In the genomic region with DNA sequence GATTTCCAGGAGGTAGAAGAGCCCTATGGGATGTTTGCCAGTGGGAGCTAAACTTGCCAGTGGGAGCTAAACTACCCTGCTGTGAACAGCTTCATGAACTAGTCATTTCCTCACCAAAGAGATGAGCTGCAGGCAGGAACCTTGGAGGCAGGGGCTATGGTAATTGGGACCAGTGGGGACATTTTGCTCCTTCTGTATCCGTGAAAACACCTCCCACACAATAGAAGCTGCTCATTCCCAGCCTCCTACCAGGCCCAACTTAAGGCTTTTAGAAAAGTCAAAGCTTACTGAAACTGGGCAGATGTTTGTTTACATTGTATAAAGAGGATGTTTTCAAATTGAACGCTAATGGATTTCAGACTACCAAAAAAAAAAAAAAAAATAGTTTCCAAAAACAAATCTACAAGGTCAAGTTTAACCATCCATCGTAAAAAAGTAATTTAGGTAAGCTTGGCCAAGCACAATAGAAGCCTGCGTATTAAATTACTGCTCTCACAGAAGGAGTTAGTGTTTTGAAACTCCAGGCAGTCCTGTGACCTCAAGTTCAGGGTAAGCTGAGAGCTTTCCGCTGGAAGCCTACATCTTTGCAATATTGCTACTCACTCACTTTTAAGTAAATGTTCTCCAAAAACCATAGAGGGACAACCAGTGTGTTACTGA, we compare ENCODE assay signal across 16 mouse cellular contexts.
DNase-seq lines count a peak whose midpoint lies in the region; ATAC-seq lines count a peak whose summit lies in the region.
"Had no signal": no experiment of that assay in that cellular context is flagged by ENCODE, and none has a peak within 500 bp of the region (broad histone marks: within the 10 kb centered on the region; RNA-seq: fewer than 3 reads in every experiment).

No protein-coding gene starts in this region.

- no peak overlapping the region for H3K4me2 ChIP-seq in hindbrain, embryonic 12.5 days (replicated peaks)
- no peak overlapping the region for H3K4me2 ChIP-seq in hindbrain, embryonic 11.5 days (replicated peaks; ENCODE audit: low read depth, low read length)
- H3K4me2 ChIP-seq in hindbrain, embryonic 15.5 days: no peak overlapping the region
- H3K4me2 ChIP-seq in neural tube, embryonic 13.5 days: no peak overlapping the region
- H3K4me2 ChIP-seq: liver, embryonic 15.5 days; neural tube, embryonic 12.5 days had no signal

- no peak overlapping the region for H3K4me3 ChIP-seq in hindbrain, embryonic 12.5 days
- H3K4me3 ChIP-seq in hindbrain, embryonic 11.5 days (ENCODE audit: low read depth, low read length): no peak overlapping the region
- no peak overlapping the region for H3K4me3 ChIP-seq in hindbrain, embryonic 15.5 days
- H3K4me3 ChIP-seq in neural tube, embryonic 13.5 days: no peak overlapping the region
- H3K4me3 ChIP-seq: liver, embryonic 15.5 days; megakaryocyte, embryonic 14.5 days; neural tube, embryonic 12.5 days had no signal

- WGBS in hindbrain, embryonic 12.5 days: 46% methylated on average over 5 of the region's 5 CpGs
- 49% methylated on average over 5 of the region's 5 CpGs for WGBS in hindbrain, embryonic 11.5 days
- 55% methylated on average over 5 of the region's 5 CpGs for WGBS in hindbrain, embryonic 15.5 days
- 47% methylated on average over 5 of the region's 5 CpGs for WGBS in neural tube, embryonic 13.5 days

- DNase-seq in hindbrain, embryonic 11.5 days (ENCODE audit: low spot score): no peak
- peak; percentile 4 for DNase-seq in ovary, postnatal 10 days (ENCODE audit: low spot score)
- no peak for DNase-seq in ovary, adult 18-20 months (ENCODE audit: low spot score)
- DNase-seq in ovary, postnatal 36 days (ENCODE audit: low spot score): no peak
- DNase-seq in thymus, postnatal 4 days: no peak
- DNase-seq: adrenal gland, adult 8-10 months; cerebellum, adult 11-12 months; layer of hippocampus, postnatal 36 days; thymus, postnatal 36 days had no signal

- no peaks in the 10 kb centered on the region for H3K27me3 ChIP-seq in hindbrain, embryonic 12.5 days
- no peaks in the 10 kb centered on the region for H3K27me3 ChIP-seq in hindbrain, embryonic 11.5 days (ENCODE audit: control insufficient read depth, insufficient read depth, low read length)
- no peaks in the 10 kb centered on the region for H3K27me3 ChIP-seq in hindbrain, embryonic 15.5 days
- no peaks in the 10 kb centered on the region for H3K27me3 ChIP-seq in neural tube, embryonic 13.5 days
- H3K27me3 ChIP-seq: liver, embryonic 15.5 days; megakaryocyte, embryonic 14.5 days; neural tube, embryonic 12.5 days had no signal

- H3K9ac ChIP-seq in hindbrain, embryonic 12.5 days: no peak overlapping the region
- H3K9ac ChIP-seq in hindbrain, embryonic 11.5 days (ENCODE audit: low read depth, low read length): no peak overlapping the region
- H3K9ac ChIP-seq in hindbrain, embryonic 15.5 days: no peak overlapping the region
- no peak overlapping the region for H3K9ac ChIP-seq in neural tube, embryonic 13.5 days
- H3K9ac ChIP-seq: liver, embryonic 15.5 days; neural tube, embryonic 12.5 days had no signal

- H3K9me3 ChIP-seq in hindbrain, embryonic 12.5 days (replicated peaks): no peaks in the 10 kb centered on the region
- H3K9me3 ChIP-seq in hindbrain, embryonic 11.5 days (ENCODE audit: control insufficient read depth, low read length): no peaks in the 10 kb centered on the region
- H3K9me3 ChIP-seq in hindbrain, embryonic 15.5 days: no peaks in the 10 kb centered on the region
- no peaks in the 10 kb centered on the region for H3K9me3 ChIP-seq in neural tube, embryonic 13.5 days
- H3K9me3 ChIP-seq: liver, embryonic 15.5 days; megakaryocyte, embryonic 14.5 days; neural tube, embryonic 12.5 days had no signal

- H3K27ac ChIP-seq in hindbrain, embryonic 12.5 days: peak overlapping the region; percentile 62
- H3K27ac ChIP-seq in hindbrain, embryonic 11.5 days (ENCODE audit: low read depth, low read length): no peak overlapping the region
- peak overlapping the region; percentile 55 for H3K27ac ChIP-seq in hindbrain, embryonic 15.5 days (replicated peaks)
- 0 out of 2 replicates have a peak overlapping the region, but pooled peaks have one; percentile 33 for H3K27ac ChIP-seq in neural tube, embryonic 13.5 days (replicated peaks)
- H3K27ac ChIP-seq: liver, embryonic 15.5 days; neural tube, embryonic 12.5 days had no signal

- ATAC-seq in hindbrain, embryonic 12.5 days (ENCODE audit: low FRiP score): no peak
- ATAC-seq in hindbrain, embryonic 11.5 days (ENCODE audit: low FRiP score): no peak
- no peak for ATAC-seq in hindbrain, embryonic 15.5 days (ENCODE audit: low FRiP score, low read depth)
- no peak for ATAC-seq in neural tube, embryonic 13.5 days (ENCODE audit: low read depth)
- ATAC-seq: Patski had no signal

- 0 out of 2 replicates have a peak, but pooled peaks cover 6% of the 10 kb centered on the region for H3K4me1 ChIP-seq in hindbrain, embryonic 12.5 days
- H3K4me1 ChIP-seq in hindbrain, embryonic 11.5 days (replicated peaks; ENCODE audit: control insufficient read depth, insufficient read depth, low read length): no peaks in the 10 kb centered on the region
- peaks cover 7% of the 10 kb centered on the region; the same call in 1 of the 2 replicates for H3K4me1 ChIP-seq in hindbrain, embryonic 15.5 days (replicated peaks)
- peaks cover 11% of the 10 kb centered on the region; the same call in 1 of the 2 replicates for H3K4me1 ChIP-seq in neural tube, embryonic 13.5 days (replicated peaks)
- H3K4me1 ChIP-seq: liver, embryonic 15.5 days; megakaryocyte, embryonic 14.5 days; neural tube, embryonic 12.5 days had no signal

- H3K36me3 ChIP-seq in hindbrain, embryonic 12.5 days: no peaks in the 10 kb centered on the region
- H3K36me3 ChIP-seq in hindbrain, embryonic 11.5 days (ENCODE audit: control insufficient read depth, insufficient read depth, low read length): no peaks in the 10 kb centered on the region
- no peaks in the 10 kb centered on the region for H3K36me3 ChIP-seq in hindbrain, embryonic 15.5 days
- no peaks in the 10 kb centered on the region for H3K36me3 ChIP-seq in neural tube, embryonic 13.5 days
- H3K36me3 ChIP-seq: liver, embryonic 15.5 days; neural tube, embryonic 12.5 days had no signal
